Mouse (Mus musculus) stomach, embryonic 15.5 days (tissue): ENCODE measurements at regions not wholly inside any gene's neighbourhood (a gene's known extent, or its start where the extent isn't known, plus 50 kb on each side); places are given as distances from the start of the nearest gene placed in this dataset.

Experiments used
- ATAC-seq: fragments of 200-750 bp; cut with Nextera tagmentation; 2 replicates; pipeline ENCODE4 v1.8.0; 2017; ENCODE audit warnings: low read depth, moderate number of reproducible peaks, moderate TSS enrichment; ENCODE audit not compliant: insufficient read depth, low FRiP score
- H3K27ac ChIP-seq: fragments of 300-500 bp; sonication (generic); 2 replicates; pipeline ENCODE4 v1.5.1; 2015; ENCODE audit warnings: mild to moderate bottlenecking, inconsistent platforms
- H3K27me3 ChIP-seq: fragments of 300-500 bp; sonication (generic); replicated peaks from 2 replicates; pipeline ENCODE4 v1.6.1; 2015; ENCODE audit warnings: inconsistent platforms
- H3K36me3 ChIP-seq: fragments of 300-500 bp; sonication (generic); 2 replicates; pipeline ENCODE4 v1.6.1; 2015; ENCODE audit warnings: inconsistent platforms
- H3K4me1 ChIP-seq: fragments of 300-500 bp; sonication (generic); 2 replicates; pipeline ENCODE4 v1.6.1; 2015; ENCODE audit warnings: inconsistent platforms
- H3K4me2 ChIP-seq: fragments of 300-500 bp; sonication (generic); 2 replicates; pipeline ENCODE4 v1.6.1; 2015; ENCODE audit warnings: mild to moderate bottlenecking, inconsistent platforms
- H3K4me3 ChIP-seq: fragments of 300-500 bp; sonication (generic); replicated peaks from 2 replicates; pipeline ENCODE4 v1.5.1; 2015; ENCODE audit warnings: inconsistent platforms
- H3K9ac ChIP-seq: fragments of 300-500 bp; sonication (generic); 2 replicates; pipeline ENCODE4 v1.6.1; 2015; ENCODE audit warnings: inconsistent platforms
- H3K9me3 ChIP-seq: fragments of 300-500 bp; sonication (generic); 2 replicates; pipeline ENCODE4 v1.6.1; 2016; ENCODE audit warnings: inconsistent platforms
- whole genome bisulfite sequencing: fragments of 180-500 bp; shearing (Covaris S2); methylation state at CpG from one replicate; pipeline ENCODE4 v1.1.7; 2015; 5-methylcytosine and 5-hydroxymethylcytosine counted together

DNA sequence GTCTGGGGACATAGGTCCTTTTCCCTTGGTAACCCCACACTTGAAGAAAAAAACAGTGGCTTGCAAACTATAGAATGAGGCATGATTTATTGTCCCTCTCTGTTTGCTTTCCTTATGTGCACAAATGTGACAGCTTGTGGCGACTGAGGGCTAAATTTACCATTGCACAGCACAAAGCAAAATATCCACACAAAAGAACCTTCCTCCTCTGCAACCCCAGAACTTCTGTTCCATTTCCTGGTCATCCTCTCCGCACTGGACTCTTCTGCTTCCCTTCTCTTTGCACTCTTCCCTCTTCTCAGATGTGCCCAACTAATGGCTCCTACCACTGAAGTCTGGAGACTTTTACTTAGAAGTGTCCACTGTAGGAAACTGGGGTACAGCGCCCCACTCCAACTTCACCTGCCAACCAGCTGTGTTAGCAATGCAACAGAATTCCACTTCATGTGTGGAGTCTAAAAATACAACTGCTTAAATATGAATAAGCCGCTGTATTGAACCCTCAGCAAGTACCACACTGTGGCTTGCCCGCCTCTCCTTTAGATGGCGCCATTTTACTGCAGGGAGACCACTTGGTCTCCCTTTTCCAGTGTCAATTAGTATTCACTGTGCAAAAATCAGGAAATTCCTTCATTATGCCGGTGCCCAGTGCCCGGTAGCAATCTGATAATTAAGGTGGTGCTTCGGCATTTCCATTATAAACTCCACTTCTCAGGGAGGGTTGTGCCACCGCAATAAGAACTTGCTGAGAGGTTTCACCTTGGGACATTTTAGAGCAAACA, 199.6 kb downstream of the Foxa2 start:
- Histone ChIP-seq H3K4me3 (no peak overlapping the region), H3K4me1 (no peaks in the 10 kb centered on the region), H3K4me2 (no peak overlapping the region), H3K27me3 (no peaks in the 10 kb centered on the region), H3K9ac (no peak overlapping the region), H3K27ac (no peak overlapping the region), H3K9me3 (no peaks in the 10 kb centered on the region), H3K36me3 (no peaks in the 10 kb centered on the region)
- WGBS, result 25% methylated on average over 10 of the region's 10 CpGs
- peak; percentile 53; the same call in 1 of the 2 replicates for ATAC-seq

DNA sequence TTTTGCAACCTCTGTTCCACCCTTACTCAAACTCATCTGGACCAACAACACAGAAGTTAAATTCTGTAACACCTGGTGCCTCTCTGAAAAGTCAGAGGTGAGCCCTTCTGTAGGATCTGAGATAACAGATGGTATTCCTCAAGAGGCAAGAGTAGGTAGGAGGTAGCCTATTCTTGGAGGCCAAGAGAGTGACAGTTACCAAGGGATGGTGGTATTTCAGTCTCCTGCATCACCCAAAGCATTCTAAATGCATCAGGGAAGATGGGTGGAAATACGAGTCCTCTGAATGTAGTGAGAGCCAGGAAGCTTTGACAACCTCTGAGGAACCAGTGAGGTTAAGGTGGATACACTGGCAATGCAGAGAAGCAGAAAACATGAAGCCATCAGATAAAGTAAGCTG, 201.5 kb downstream of the Foxa2 start:
- H3K4me2 ChIP-seq, result no peak overlapping the region
- no peak overlapping the region for H3K4me3 ChIP-seq
- WGBS, result 84% methylated on average over 1 of the region's 1 CpGs
- no peak overlapping the region for H3K9ac ChIP-seq
- no peaks in the 10 kb centered on the region for H3K9me3 ChIP-seq
- H3K36me3 ChIP-seq, result no peaks in the 10 kb centered on the region
- no peak for ATAC-seq
- no peaks in the 10 kb centered on the region for H3K27me3 ChIP-seq
- no peaks in the 10 kb centered on the region for H3K4me1 ChIP-seq
- no peak overlapping the region for H3K27ac ChIP-seq

DNA sequence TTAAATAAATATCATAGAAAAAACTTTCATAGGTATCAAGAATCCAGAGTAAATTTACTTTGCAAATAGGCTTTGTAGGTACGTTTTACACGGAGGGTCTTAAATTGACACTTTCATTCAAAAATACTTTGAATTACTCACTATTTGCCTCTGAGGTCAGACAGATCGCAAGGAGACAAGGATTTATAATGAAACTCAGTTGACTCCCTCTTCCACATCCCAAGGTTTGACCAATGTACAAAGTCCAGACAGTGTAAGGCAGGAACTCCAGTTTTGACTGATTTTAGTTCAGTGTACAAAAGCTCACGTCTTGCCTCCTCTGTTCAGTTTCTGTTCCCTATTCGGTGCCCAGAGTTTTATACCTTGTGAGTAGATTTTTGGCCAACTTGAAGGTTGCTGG, 205.8 kb downstream of the Foxa2 start:
- no peak overlapping the region for H3K27ac ChIP-seq
- H3K9me3 ChIP-seq, result no peaks in the 10 kb centered on the region
- H3K4me1 ChIP-seq, result no peaks in the 10 kb centered on the region
- no peak overlapping the region for H3K4me2 ChIP-seq
- no peak overlapping the region for H3K4me3 ChIP-seq
- H3K36me3 ChIP-seq, result no peaks in the 10 kb centered on the region
- 62% methylated on average over 5 of the region's 5 CpGs for WGBS
- ATAC-seq, result peak; percentile 56; the same call in 1 of the 2 replicates
- H3K27me3 ChIP-seq, result no peaks in the 10 kb centered on the region
- H3K9ac ChIP-seq, result no peak overlapping the region

DNA sequence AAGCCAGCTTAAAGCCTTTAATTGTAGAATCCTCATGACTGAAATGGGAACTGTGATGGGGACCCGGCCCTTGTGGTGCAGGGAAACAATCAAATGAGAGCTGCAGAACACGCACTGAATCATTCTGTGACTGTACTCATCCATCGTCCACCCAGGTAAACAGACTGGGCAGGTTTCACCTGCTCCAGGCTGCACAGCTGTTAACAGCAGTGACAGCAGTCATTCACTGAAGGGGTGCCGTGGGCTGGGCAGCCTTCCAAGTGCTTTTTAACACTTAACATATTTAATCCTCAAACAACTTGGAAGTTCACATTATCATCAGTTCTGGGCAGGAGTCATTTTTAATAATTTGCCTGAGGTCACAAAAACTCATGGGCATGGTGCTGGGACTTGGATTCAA, 208.2 kb downstream of the Foxa2 start:
- Histone ChIP-seq H3K4me3 (no peak overlapping the region), H3K4me2 (no peak overlapping the region), H3K9me3 (no peaks in the 10 kb centered on the region), H3K27ac (no peak overlapping the region), H3K4me1 (no peaks in the 10 kb centered on the region), H3K36me3 (no peaks in the 10 kb centered on the region), H3K27me3 (no peaks in the 10 kb centered on the region), H3K9ac (no peak overlapping the region)
- WGBS, result 32% methylated on average over 4 of the region's 4 CpGs
- ATAC-seq, result peak; percentile 54; the same call in 1 of the 2 replicates

DNA sequence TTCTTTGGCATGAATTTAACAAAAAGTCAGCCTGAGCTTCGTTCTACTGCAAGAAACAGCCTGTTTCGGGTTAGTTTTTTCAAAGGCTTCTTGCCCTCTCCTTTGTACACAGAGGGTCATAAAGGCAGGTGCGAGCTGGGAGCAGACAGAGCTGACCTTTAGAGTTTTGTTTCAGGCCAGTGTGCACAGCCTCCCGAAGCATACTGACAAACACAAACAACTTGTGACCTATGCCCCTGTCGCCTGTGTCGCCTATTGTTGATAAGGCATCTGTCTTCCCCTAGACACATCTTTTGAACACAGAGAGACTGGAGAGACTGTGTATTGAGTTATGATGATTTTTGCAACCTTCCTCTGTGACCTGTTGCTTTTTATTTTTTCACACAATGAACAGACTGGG, 216.2 kb downstream of the Foxa2 start:
- 30% methylated on average over 6 of the region's 6 CpGs for WGBS
- no peaks in the 10 kb centered on the region for H3K36me3 ChIP-seq
- no peaks in the 10 kb centered on the region for H3K9me3 ChIP-seq
- H3K9ac ChIP-seq, result no peak overlapping the region
- no peaks in the 10 kb centered on the region for H3K27me3 ChIP-seq
- no peak overlapping the region for H3K27ac ChIP-seq
- no peak for ATAC-seq
- no peak overlapping the region for H3K4me3 ChIP-seq
- H3K4me1 ChIP-seq, result no peaks in the 10 kb centered on the region
- no peak overlapping the region for H3K4me2 ChIP-seq

DNA sequence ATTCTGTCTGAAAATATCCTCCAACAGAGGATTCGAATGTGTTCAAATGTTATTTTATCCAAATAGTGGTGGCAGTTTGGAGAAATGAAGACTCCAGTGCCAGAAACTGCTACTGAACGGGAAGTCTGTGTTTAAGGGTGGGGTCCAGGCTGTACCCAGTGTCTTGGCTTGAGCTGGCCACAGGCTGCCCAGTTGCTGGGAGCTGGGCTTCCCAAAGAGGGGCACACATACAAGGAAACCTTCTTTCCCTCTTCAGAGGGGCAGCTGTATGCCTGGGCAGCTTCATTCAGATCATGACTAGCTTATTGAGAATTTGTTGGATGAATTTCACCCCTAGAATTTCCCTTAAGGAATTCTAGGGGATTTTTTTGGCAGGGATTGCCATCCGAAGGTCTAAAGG, 229.8 kb downstream of the Foxa2 start:
- Histone ChIP-seq H3K4me3 (no peak overlapping the region), H3K9me3 (no peaks in the 10 kb centered on the region), H3K4me1 (no peaks in the 10 kb centered on the region), H3K9ac (no peak overlapping the region), H3K27ac (no peak overlapping the region), H3K36me3 (no peaks in the 10 kb centered on the region), H3K4me2 (no peak overlapping the region), H3K27me3 (no peaks in the 10 kb centered on the region)
- ATAC-seq, result no peak
- 72% methylated on average over 3 of the region's 3 CpGs for WGBS

DNA sequence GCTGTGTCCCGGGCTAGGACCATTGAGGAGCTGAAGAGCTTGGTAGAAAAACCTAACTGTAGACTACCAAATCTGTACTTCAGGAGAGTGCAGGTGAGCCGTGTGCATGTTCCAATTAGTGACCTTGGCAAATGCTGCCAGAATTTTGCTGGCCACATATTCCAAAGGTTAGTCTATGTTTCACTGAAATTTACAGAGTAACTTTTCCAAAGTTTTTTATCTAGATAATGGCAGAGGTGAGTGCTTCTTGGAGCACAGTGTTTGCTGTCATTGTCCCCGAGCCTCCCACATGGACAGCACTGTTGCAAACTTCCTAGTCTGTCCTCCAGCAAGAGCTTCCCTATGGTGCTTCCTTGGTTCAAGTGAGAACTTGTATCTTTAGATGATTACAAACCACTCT, 232.5 kb downstream of the Foxa2 start:
- H3K27me3 ChIP-seq, result no peaks in the 10 kb centered on the region
- no peak for ATAC-seq
- H3K4me1 ChIP-seq, result no peaks in the 10 kb centered on the region
- H3K27ac ChIP-seq, result no peak overlapping the region
- H3K4me2 ChIP-seq, result no peak overlapping the region
- no peak overlapping the region for H3K4me3 ChIP-seq
- 71% methylated on average over 3 of the region's 3 CpGs for WGBS
- no peaks in the 10 kb centered on the region for H3K9me3 ChIP-seq
- H3K9ac ChIP-seq, result no peak overlapping the region
- H3K36me3 ChIP-seq, result no peaks in the 10 kb centered on the region

DNA sequence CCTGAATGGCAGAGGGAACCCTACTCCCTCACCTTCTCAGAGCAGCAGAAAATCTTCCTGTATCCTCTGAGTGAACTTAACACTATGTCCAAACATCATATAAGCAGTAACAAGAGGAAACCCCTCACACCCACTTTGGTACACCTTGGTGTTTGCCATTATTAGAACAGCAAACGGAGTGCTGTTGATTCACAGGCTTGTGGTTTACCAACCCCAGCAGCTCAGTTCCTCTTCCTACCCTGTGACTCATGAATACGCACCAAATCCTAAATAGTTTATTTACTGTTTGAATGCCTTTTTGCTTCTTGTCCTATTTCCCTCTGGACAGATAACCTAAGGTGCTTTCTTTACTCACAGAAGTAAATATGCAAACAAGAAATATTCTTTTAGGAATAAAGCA, 233.3 kb downstream of the Foxa2 start:
- Histone ChIP-seq H3K4me1 (no peaks in the 10 kb centered on the region), H3K9ac (no peak overlapping the region), H3K4me2 (no peak overlapping the region), H3K27me3 (no peaks in the 10 kb centered on the region), H3K27ac (no peak overlapping the region), H3K36me3 (no peaks in the 10 kb centered on the region), H3K9me3 (no peaks in the 10 kb centered on the region), H3K4me3 (no peak overlapping the region)
- WGBS, result 68% methylated on average over 2 of the region's 2 CpGs
- no peak for ATAC-seq

DNA sequence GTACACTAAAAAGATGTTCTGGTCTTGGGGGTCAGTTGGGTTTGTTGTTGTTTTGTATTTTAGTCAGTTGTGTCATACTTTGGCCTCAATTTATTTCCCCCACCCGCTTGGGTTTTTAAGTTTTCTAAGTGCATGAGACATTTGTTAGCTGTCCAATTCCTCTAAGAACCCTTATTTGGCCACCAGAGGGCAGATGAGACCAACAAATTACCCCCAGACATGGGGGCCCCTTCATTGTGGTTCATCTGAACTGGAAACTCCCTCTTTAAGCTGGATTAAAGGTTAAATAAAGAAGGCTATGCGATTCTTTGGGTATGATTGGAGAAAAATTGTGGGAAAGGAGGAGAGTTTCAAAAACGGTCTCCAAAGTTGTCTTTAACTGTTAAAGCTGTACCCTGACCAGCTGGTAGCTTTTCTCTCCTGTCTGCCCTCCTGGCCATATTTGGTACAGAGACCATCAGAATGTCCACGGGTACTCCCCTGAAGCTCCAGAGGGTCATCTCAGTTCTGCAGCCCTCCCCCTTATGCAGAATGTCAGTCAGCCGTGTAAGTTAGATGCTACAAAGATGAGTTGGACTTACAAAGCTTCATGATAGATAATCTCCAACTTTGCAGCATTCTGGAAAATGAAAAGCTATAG, 238.6 kb downstream of the Foxa2 start:
- H3K27ac ChIP-seq, result no peak overlapping the region
- WGBS, result 38% methylated on average over 5 of the region's 5 CpGs
- no peaks in the 10 kb centered on the region for H3K36me3 ChIP-seq
- no peaks in the 10 kb centered on the region for H3K4me1 ChIP-seq
- 0 out of 2 replicates have a peak, but pooled peaks cover 5% of the 10 kb centered on the region for H3K27me3 ChIP-seq
- H3K9ac ChIP-seq, result no peak overlapping the region
- ATAC-seq, result no peak
- no peak overlapping the region for H3K4me2 ChIP-seq
- H3K4me3 ChIP-seq, result no peak overlapping the region
- H3K9me3 ChIP-seq, result no peaks in the 10 kb centered on the region

DNA sequence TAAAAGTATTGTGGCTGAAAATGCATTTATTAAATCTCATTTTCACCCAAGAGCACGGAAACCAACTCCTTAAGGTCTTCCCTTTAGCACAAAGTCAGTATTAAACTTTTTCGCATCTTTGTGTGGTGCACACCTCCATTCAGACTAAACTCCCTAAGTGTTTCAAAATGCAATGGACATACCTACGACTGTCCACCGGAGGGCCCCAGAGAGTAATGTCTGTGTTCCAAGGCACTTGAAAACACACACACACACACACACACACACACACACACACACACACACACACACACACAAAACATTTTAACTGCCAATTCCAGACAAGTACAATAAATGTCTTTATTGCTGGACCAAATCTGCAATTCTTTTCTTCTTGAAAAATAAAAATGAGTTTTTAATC, 243.7 kb downstream of the Foxa2 start:
- H3K4me3 ChIP-seq, result no peak overlapping the region
- no peak overlapping the region for H3K4me2 ChIP-seq
- 24% methylated on average over 4 of the region's 4 CpGs for WGBS
- no peak overlapping the region for H3K27ac ChIP-seq
- 0 out of 2 replicates have a peak, but pooled peaks cover 5% of the 10 kb centered on the region for H3K27me3 ChIP-seq
- H3K9ac ChIP-seq, result no peak overlapping the region
- ATAC-seq, result no peak
- H3K4me1 ChIP-seq, result no peaks in the 10 kb centered on the region
- H3K36me3 ChIP-seq, result no peaks in the 10 kb centered on the region
- no peaks in the 10 kb centered on the region for H3K9me3 ChIP-seq

DNA sequence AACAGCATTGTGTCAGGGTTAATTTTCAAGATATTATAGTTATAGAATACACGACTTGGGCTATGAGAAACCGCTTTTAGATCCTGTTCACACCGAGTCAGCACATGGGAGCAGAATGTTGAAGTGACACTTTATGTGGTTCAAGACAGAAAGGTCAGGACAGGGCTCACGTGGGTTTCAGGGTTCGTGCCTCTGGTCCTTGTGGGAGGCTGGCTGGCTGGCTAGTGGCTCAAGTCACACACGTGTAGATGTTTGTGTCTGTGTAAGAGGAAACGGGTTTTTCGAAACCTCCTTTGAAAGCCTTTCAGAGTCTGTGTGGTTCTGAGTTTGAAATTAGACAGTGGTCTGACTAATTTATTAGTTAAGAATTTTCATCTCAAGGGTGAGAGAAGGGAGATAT, 255.3 kb downstream of the Foxa2 start:
- no peak overlapping the region for H3K27ac ChIP-seq
- no peaks in the 10 kb centered on the region for H3K36me3 ChIP-seq
- H3K9me3 ChIP-seq, result no peaks in the 10 kb centered on the region
- WGBS, result 72% methylated on average over 8 of the region's 8 CpGs
- no peak for ATAC-seq
- no peak overlapping the region for H3K9ac ChIP-seq
- no peaks in the 10 kb centered on the region for H3K4me1 ChIP-seq
- no peaks in the 10 kb centered on the region for H3K27me3 ChIP-seq
- H3K4me2 ChIP-seq, result no peak overlapping the region
- H3K4me3 ChIP-seq, result no peak overlapping the region

DNA sequence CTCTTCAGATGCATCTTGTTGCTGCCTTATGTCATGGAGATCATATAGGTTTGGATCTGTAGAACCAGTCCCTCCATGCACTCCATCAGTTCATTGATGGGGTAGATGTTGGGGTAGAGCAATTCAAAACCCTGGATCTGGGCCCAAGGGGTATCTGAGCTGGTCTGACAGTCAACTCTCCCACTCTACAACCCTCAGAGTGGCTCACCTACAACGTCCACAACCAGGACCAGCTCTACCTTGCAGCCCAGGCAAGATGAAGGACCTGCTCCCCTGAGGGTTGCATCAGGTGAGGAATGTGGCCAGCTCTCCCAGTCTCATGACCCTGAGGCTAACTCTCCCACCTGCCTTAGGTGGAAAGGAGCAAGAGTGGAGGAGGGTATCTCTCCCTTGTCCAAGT, 256.9 kb downstream of the Foxa2 start:
- WGBS, result 78% methylated on average over 1 of the region's 1 CpGs
- 0 out of 2 replicates have a peak, but pooled peaks have one; percentile 27 for ATAC-seq
- Histone ChIP-seq H3K27me3 (no peaks in the 10 kb centered on the region), H3K27ac (no peak overlapping the region), H3K36me3 (no peaks in the 10 kb centered on the region), H3K9me3 (no peaks in the 10 kb centered on the region), H3K4me2 (no peak overlapping the region), H3K9ac (no peak overlapping the region), H3K4me3 (no peak overlapping the region), H3K4me1 (no peaks in the 10 kb centered on the region)
